9 mouse cellular contexts compared by ENCODE assay signal in the genomic region with DNA sequence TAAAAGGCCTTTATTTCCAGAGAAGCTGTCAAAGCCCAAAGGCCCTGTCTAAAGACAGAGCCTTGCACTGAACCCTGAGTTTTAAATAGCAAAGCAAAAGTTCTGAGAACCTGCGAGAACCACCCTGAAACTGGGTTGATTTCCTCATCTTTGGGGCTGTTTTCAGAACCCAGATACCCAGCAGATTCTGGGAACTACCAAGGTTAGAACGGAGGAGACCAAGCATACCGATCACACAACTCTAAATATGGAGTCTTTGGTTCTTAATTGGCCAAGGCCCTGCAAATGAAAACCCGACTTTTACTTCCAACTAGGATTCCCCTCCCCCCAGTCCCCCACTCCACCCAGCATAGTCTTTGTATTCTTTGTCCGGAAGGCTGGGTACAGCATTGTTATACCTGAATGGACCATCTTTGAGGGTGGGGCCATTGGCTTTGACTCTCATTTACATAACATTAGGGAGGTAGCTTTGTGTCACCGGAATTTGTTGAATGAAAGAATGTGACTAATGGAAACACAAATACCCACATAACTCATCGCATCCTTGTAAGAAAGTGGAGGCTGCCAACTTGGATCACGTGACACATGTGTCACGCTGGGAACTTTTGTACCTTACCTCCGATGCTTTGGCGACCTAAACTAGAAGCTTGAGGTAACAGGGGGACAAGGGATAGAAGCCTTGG.
DNase-seq lines count a peak whose midpoint lies in the region; ATAC-seq and TF ChIP-seq lines count a peak whose summit lies in the region.
"Had no signal": no experiment of that assay in that cellular context is flagged by ENCODE, and none has a peak within 500 bp of the region (broad histone marks: within the 10 kb centered on the region; RNA-seq: fewer than 3 reads in every experiment).

No protein-coding gene starts in this region.

- peak overlapping the region; percentile 91 for H3K27ac ChIP-seq in layer of hippocampus, adult 2 months
- H3K27ac ChIP-seq in intestine, embryonic 15.5 days: peak overlapping the region; percentile 91
- peak overlapping the region; percentile 76 for H3K27ac ChIP-seq in neural tube, embryonic 13.5 days (replicated peaks)
- H3K27ac ChIP-seq: macrophage had no signal

- peak overlapping the region; percentile 66 for H3K4me2 ChIP-seq in intestine, embryonic 15.5 days (replicated peaks)
- H3K4me2 ChIP-seq in neural tube, embryonic 13.5 days: 0 out of 2 replicates have a peak overlapping the region, but pooled peaks have one; percentile 65

- peaks cover 15% of the 10 kb centered on the region for H3K4me1 ChIP-seq in intestine, embryonic 15.5 days (replicated peaks)
- peaks cover 31% of the 10 kb centered on the region for H3K4me1 ChIP-seq in neural tube, embryonic 13.5 days (replicated peaks)

- H3K4me3 ChIP-seq in layer of hippocampus, adult 2 months: peak overlapping the region; percentile 86
- no peak overlapping the region for H3K4me3 ChIP-seq in intestine, embryonic 15.5 days (replicated peaks)
- H3K4me3 ChIP-seq in neural tube, embryonic 13.5 days: no peak overlapping the region

- H3K27me3 ChIP-seq in intestine, embryonic 15.5 days (replicated peaks): no peaks in the 10 kb centered on the region
- no peaks in the 10 kb centered on the region for H3K27me3 ChIP-seq in neural tube, embryonic 13.5 days

- H3K9me3 ChIP-seq in intestine, embryonic 15.5 days: no peaks in the 10 kb centered on the region
- H3K9me3 ChIP-seq in neural tube, embryonic 13.5 days: no peaks in the 10 kb centered on the region

- 80% methylated on average over 11 of the region's 11 CpGs for WGBS in intestine, embryonic 15.5 days
- 23% methylated on average over 11 of the region's 11 CpGs for WGBS in neural tube, embryonic 13.5 days

- ATAC-seq in intestine, embryonic 15.5 days: no peak
- no peak for ATAC-seq in neural tube, embryonic 13.5 days (ENCODE audit: low read depth)

- H3K9ac ChIP-seq in intestine, embryonic 15.5 days: peak overlapping the region; percentile 50; the same call in 1 of the 2 replicates
- H3K9ac ChIP-seq in neural tube, embryonic 13.5 days: peak overlapping the region; percentile 62; the same call in 1 of the 2 replicates

- DNase-seq in layer of hippocampus, adult 2 months (ENCODE audit: low spot score in 2 of 2): no peak
- DNase-seq in layer of hippocampus, adult 18-20 months (ENCODE audit: low spot score in 2 of 2): no peak
- peak; percentile 68 for DNase-seq in embryo, embryonic 10.5 days (ENCODE audit: low spot score)
- DNase-seq in urinary bladder, postnatal 4 days (ENCODE audit: low spot score in 2 of 2): no peak
- no peak for DNase-seq in spleen, postnatal 36 days (ENCODE audit: low spot score in 2 of 2)
- DNase-seq in layer of hippocampus, postnatal 36 days: no peak

- no peak for TF ChIP-seq CTCF in layer of hippocampus, adult 2 months (conservative IDR thresholded peaks at IDR 0.05)

- H3K36me3 ChIP-seq in intestine, embryonic 15.5 days: no peaks in the 10 kb centered on the region
- H3K36me3 ChIP-seq in neural tube, embryonic 13.5 days: peaks cover 15% of the 10 kb centered on the region; the same call in 1 of the 2 replicates
